Mouse (Mus musculus) T-helper 17 cell (primary cell): ENCODE results near the gene Atl1.

Source experiments
- in situ Hi-C, 2 experiments: fragments of 300-600 bp; cut with MboI, MseI; formaldehyde crosslinking; loops; 1 replicate in 1 of 2; 2 replicates in 1 of 2; pipeline ENCODE4 v1.15.1; 2025; ENCODE audit warnings: high pct_unique_total_duplicates in 2 of 2

Gene Atl1

GRCm38 (mm10) chr12:69881198-69881905 is 11.1 kb upstream of the Atl1 start:
- in situ Hi-C loops = loop anchor here in 1 of 2 experiments (25.0 kb wide), 1 partner anchor 1956 kb away; the partner anchor contains the start of gene Daam1

- in situ Hi-C loops = loop anchor here in 1 of 2 experiments (25.0 kb wide), 1 partner anchor 1953 kb away; the partner anchor contains the start of gene Daam1
Observed at GRCm38 (mm10) chr12:69884053-69884452, 8.4 kb upstream of the Atl1 start.

GRCm38 (mm10) chr12:69885170-69885923 is 7.1 kb upstream of the Atl1 start:
- in situ Hi-C loops = loop anchor here in 1 of 2 experiments (25.0 kb wide), 1 partner anchor 1952 kb away; the partner anchor contains the start of gene Daam1

- in situ Hi-C loops = loop anchor here in 1 of 2 experiments (25.0 kb wide), 1 partner anchor 1950 kb away; the partner anchor contains the start of gene Daam1
Observed at GRCm38 (mm10) chr12:69887776-69888175, 4.6 kb upstream of the Atl1 start.

GRCm38 (mm10) chr12:69888345-69888744 is 4.1 kb upstream of the Atl1 start:
- in situ Hi-C loops = loop anchor here in 1 of 2 experiments (25.0 kb wide), 1 partner anchor 1949 kb away; the partner anchor contains the start of gene Daam1

GRCm38 (mm10) chr12:69890051-69890450 is 2.4 kb upstream of the Atl1 start:
- in situ Hi-C loops = loop anchor here in 1 of 2 experiments (25.0 kb wide), 1 partner anchor 1947 kb away; the partner anchor contains the start of gene Daam1

- in situ Hi-C loops = loop anchor here in 1 of 2 experiments (25.0 kb wide), 1 partner anchor 1947 kb away; the partner anchor contains the start of gene Daam1
Observed at GRCm38 (mm10) chr12:69890476-69890875, 1.9 kb upstream of the Atl1 start.

GRCm38 (mm10) chr12:69891721-69892120 is 693 bp upstream of the Atl1 start:
- in situ Hi-C loops = loop anchor here in 1 of 2 experiments (25.0 kb wide), 1 partner anchor 1946 kb away; the partner anchor contains the start of gene Daam1

- in situ Hi-C loops = loop anchor here in 1 of 2 experiments (25.0 kb wide), 1 partner anchor 1943 kb away; the partner anchor contains the start of gene Daam1
Observed at GRCm38 (mm10) chr12:69893927-69894326, 1.5 kb downstream of the Atl1 start.

- in situ Hi-C loops = loop anchor here in 1 of 2 experiments (5.0 to 25.0 kb wide), 2 partner anchors 143 to 1942 kb away; partner anchors contain the start of gene Daam1
Observed at GRCm38 (mm10) chr12:69895046-69895445, 2.6 kb downstream of the Atl1 start.

- in situ Hi-C loops = loop anchor here in 1 of 2 experiments (5.0 to 25.0 kb wide), 2 partner anchors 146 to 1939 kb away; partner anchors contain the start of gene Daam1
Observed at GRCm38 (mm10) chr12:69898119-69898518, 5.7 kb downstream of the Atl1 start.

- in situ Hi-C loops = loop anchor here in 1 of 2 experiments (5.0 kb wide), 1 partner anchor 143 kb away; no protein-coding TSS in a partner anchor
Observed at GRCm38 (mm10) chr12:69904991-69905390, 12.6 kb downstream of the Atl1 start.

GRCm38 (mm10) chr12:69907667-69908510 is 15.5 kb downstream of the Atl1 start:
- in situ Hi-C loops = loop anchor here in 1 of 2 experiments (5.0 kb wide), 1 partner anchor 146 kb away; no protein-coding TSS in a partner anchor

GRCm38 (mm10) chr12:69908511-69908900 is 16.1 kb downstream of the Atl1 start:
- in situ Hi-C loops = loop anchor here in 1 of 2 experiments (5.0 kb wide), 1 partner anchor 146 kb away; no protein-coding TSS in a partner anchor

- in situ Hi-C loops = no loop called here
Observed at GRCm38 (mm10) chr12:69911906-69912305, 19.5 kb downstream of the Atl1 start.

GRCm38 (mm10) chr12:69912737-69913136 is 20.3 kb downstream of the Atl1 start:
- in situ Hi-C loops = no loop called here

- in situ Hi-C loops = no loop called here
Observed at GRCm38 (mm10) chr12:69917870-69918269, 25.5 kb downstream of the Atl1 start.

GRCm38 (mm10) chr12:69922099-69922498 is 29.7 kb downstream of the Atl1 start:
- in situ Hi-C loops = no loop called here

- in situ Hi-C loops = no loop called here
Observed at GRCm38 (mm10) chr12:69923128-69923527, 30.7 kb downstream of the Atl1 start.

- in situ Hi-C loops = no loop called here
Observed at GRCm38 (mm10) chr12:69923603-69924002, 31.2 kb downstream of the Atl1 start.
